Mouse (Mus musculus) hindbrain, embryonic 16.5 days (tissue): ENCODE data around the gene Ttyh3. TPM values are rescaled to one million over a fixed set of nuclear protein-coding genes. Genes with fewer than 3 reads are reported as not detected.

ENCODE experiments used
- ATAC-seq: fragments of 200-750 bp; cut with Nextera tagmentation; 2 replicates; pipeline ENCODE4 v1.8.0; 2017; ENCODE audit warnings: moderate TSS enrichment, moderate library complexity
- H3K27ac ChIP-seq: fragments of 300-500 bp; sonication (generic); 2 replicates; pipeline ENCODE4 v1.5.1; 2014; ENCODE audit warnings: low read depth, mild to moderate bottlenecking, control low read depth, low read length, moderate library complexity
- H3K27me3 ChIP-seq: fragments of 300-500 bp; sonication (generic); replicated peaks from 2 replicates; pipeline ENCODE4 v1.6.1; 2014; ENCODE audit warnings: low read length; ENCODE audit not compliant: control insufficient read depth, insufficient read depth
- H3K36me3 ChIP-seq: fragments of 300-500 bp; sonication (generic); 2 replicates; pipeline ENCODE4 v1.6.1; 2014; ENCODE audit warnings: mild to moderate bottlenecking, low read length, moderate library complexity, mixed read lengths; ENCODE audit not compliant: control insufficient read depth, insufficient read depth
- H3K4me1 ChIP-seq: fragments of 300-500 bp; sonication (generic); 2 replicates; pipeline ENCODE4 v1.6.1; 2014; ENCODE audit warnings: low read depth, low read length; ENCODE audit not compliant: control insufficient read depth, insufficient read depth
- H3K4me2 ChIP-seq: fragments of 300-500 bp; sonication (generic); 2 replicates; pipeline ENCODE4 v1.6.1; 2014; ENCODE audit warnings: mild to moderate bottlenecking, low read length, control low read depth, moderate library complexity
- H3K4me3 ChIP-seq: fragments of 300-500 bp; sonication (generic); 2 replicates; pipeline ENCODE4 v1.5.1; 2014; ENCODE audit warnings: mild to moderate bottlenecking, low read length, control low read depth, moderate library complexity
- H3K9ac ChIP-seq: fragments of 300-500 bp; sonication (generic); 2 replicates; pipeline ENCODE4 v1.6.1; 2014; ENCODE audit warnings: low read depth, mild to moderate bottlenecking, control low read depth, low read length, moderate library complexity
- H3K9me3 ChIP-seq: fragments of 300-500 bp; sonication (generic); 2 replicates; pipeline ENCODE4 v1.6.1; 2014; ENCODE audit warnings: mild to moderate bottlenecking, low read length, moderate library complexity; ENCODE audit not compliant: control insufficient read depth
- WGBS: fragments of 180-500 bp; shearing (Covaris S2); extraction: QIAGEN DNeasy Blood & Tissue Kit; methylation state at CpG from one replicate; pipeline ENCODE4 v1.1.7; 2014; 5-methylcytosine and 5-hydroxymethylcytosine counted together
- polyA plus RNA-seq: library from polyadenylated mRNA; unstranded; fragments of >200 nt; fragmentation: Nextera tagmentation; extraction: Ambion mirVana; gene quantifications from 2 replicates; pipeline ENCODE4 v1.2.1, GENCODE M21; 2015

The Ttyh3 gene
- polyA plus RNA-seq, 1 experiment from 2014 or later: 56.0 TPM

GRCm38 (mm10) chr5:140646171-140646570 lies 2.7 kb downstream of the Ttyh3 start:
- H3K4me3 ChIP-seq: peak overlapping the region; percentile 93
- H3K4me2 ChIP-seq: peak overlapping the region; percentile 79
- 70% methylated on average over 6 of the region's 6 CpGs for WGBS
- peaks cover 58% of the 10 kb centered on the region for H3K4me1 ChIP-seq
- H3K36me3 ChIP-seq: no peaks in the 10 kb centered on the region
- peak overlapping the region; percentile 34; the same call in 1 of the 2 replicates for H3K27ac ChIP-seq
- H3K27me3 ChIP-seq: no peaks in the 10 kb centered on the region
- H3K9me3 ChIP-seq: no peaks in the 10 kb centered on the region
- H3K9ac ChIP-seq: peak overlapping the region; percentile 99
- ATAC-seq: no peak

- Histone ChIP-seq H3K27ac (no peak overlapping the region; the same call in 1 of the 2 replicates), H3K4me2 (peak overlapping the region; percentile 79), H3K27me3 (no peaks in the 10 kb centered on the region), H3K4me1 (peaks cover 62% of the 10 kb centered on the region), H3K4me3 (peak overlapping the region; percentile 4; the same call in 1 of the 2 replicates), H3K36me3 (no peaks in the 10 kb centered on the region), H3K9ac (peak overlapping the region; percentile 18; the same call in 1 of the 2 replicates), H3K9me3 (no peaks in the 10 kb centered on the region)
- WGBS: 73% methylated on average over 4 of the region's 4 CpGs
- ATAC-seq: no peak
These were observed 3.4 kb downstream of the Ttyh3 start for GRCm38 (mm10) chr5:140645454-140645853.

GRCm38 (mm10) chr5:140644702-140645201 lies 4.1 kb downstream of the Ttyh3 start:
- Histone ChIP-seq H3K27ac (peak overlapping the region; percentile 42; the same call in 1 of the 2 replicates), H3K9me3 (no peaks in the 10 kb centered on the region), H3K4me2 (peak overlapping the region; percentile 79), H3K27me3 (no peaks in the 10 kb centered on the region), H3K9ac (peak overlapping the region; percentile 28), H3K4me1 (peaks cover 63% of the 10 kb centered on the region), H3K4me3 (peak overlapping the region; percentile 4; the same call in 1 of the 2 replicates), H3K36me3 (no peaks in the 10 kb centered on the region; the same call in 1 of the 2 replicates)
- 58% methylated on average over 15 of the region's 15 CpGs for WGBS
- no peak for ATAC-seq

- Histone ChIP-seq H3K9ac (no peak overlapping the region), H3K36me3 (no peaks in the 10 kb centered on the region; the same call in 1 of the 2 replicates), H3K27ac (no peak overlapping the region), H3K9me3 (no peaks in the 10 kb centered on the region), H3K27me3 (no peaks in the 10 kb centered on the region), H3K4me2 (peak overlapping the region; percentile 79; the same call in 1 of the 2 replicates), H3K4me1 (peaks cover 62% of the 10 kb centered on the region), H3K4me3 (no peak overlapping the region; the same call in 1 of the 2 replicates)
- 86% methylated on average over 6 of the region's 6 CpGs for WGBS
- ATAC-seq: no peak
These were observed 4.6 kb downstream of the Ttyh3 start for GRCm38 (mm10) chr5:140644263-140644662.

- Histone ChIP-seq H3K9me3 (no peaks in the 10 kb centered on the region), H3K9ac (no peak overlapping the region), H3K4me3 (no peak overlapping the region), H3K36me3 (peaks cover 6% of the 10 kb centered on the region), H3K4me1 (peaks cover 67% of the 10 kb centered on the region), H3K27ac (no peak overlapping the region; the same call in 1 of the 2 replicates), H3K27me3 (no peaks in the 10 kb centered on the region), H3K4me2 (no peak overlapping the region)
- 71% methylated on average over 3 of the region's 3 CpGs for WGBS
- ATAC-seq: no peak
These were observed 6.8 kb downstream of the Ttyh3 start for GRCm38 (mm10) chr5:140642076-140642475.

GRCm38 (mm10) chr5:140641254-140641928 lies 7.4 kb downstream of the Ttyh3 start:
- no peaks in the 10 kb centered on the region for H3K9me3 ChIP-seq
- H3K27ac ChIP-seq: no peak overlapping the region; the same call in 1 of the 2 replicates
- H3K9ac ChIP-seq: no peak overlapping the region
- peaks cover 6% of the 10 kb centered on the region for H3K36me3 ChIP-seq
- H3K4me2 ChIP-seq: no peak overlapping the region
- H3K4me1 ChIP-seq: peaks cover 63% of the 10 kb centered on the region
- H3K27me3 ChIP-seq: no peaks in the 10 kb centered on the region
- no peak for ATAC-seq
- no peak overlapping the region for H3K4me3 ChIP-seq
- 51% methylated on average over 10 of the region's 10 CpGs for WGBS

GRCm38 (mm10) chr5:140640812-140641211 lies 8.0 kb downstream of the Ttyh3 start:
- H3K9ac ChIP-seq: no peak overlapping the region
- no peak overlapping the region for H3K4me3 ChIP-seq
- no peak overlapping the region for H3K4me2 ChIP-seq
- no peak overlapping the region for H3K27ac ChIP-seq
- H3K27me3 ChIP-seq: no peaks in the 10 kb centered on the region
- no peaks in the 10 kb centered on the region for H3K9me3 ChIP-seq
- 73% methylated on average over 2 of the region's 2 CpGs for WGBS
- ATAC-seq: no peak
- peaks cover 58% of the 10 kb centered on the region for H3K4me1 ChIP-seq
- peaks cover 6% of the 10 kb centered on the region for H3K36me3 ChIP-seq

- 74% methylated on average over 14 of the region's 14 CpGs for WGBS
- Histone ChIP-seq H3K4me3 (no peak overlapping the region), H3K36me3 (peaks cover 9% of the 10 kb centered on the region), H3K9me3 (no peaks in the 10 kb centered on the region), H3K9ac (no peak overlapping the region; the same call in 1 of the 2 replicates), H3K27me3 (no peaks in the 10 kb centered on the region), H3K27ac (no peak overlapping the region), H3K4me2 (no peak overlapping the region), H3K4me1 (peaks cover 50% of the 10 kb centered on the region)
- no peak for ATAC-seq
These were observed 9.0 kb downstream of the Ttyh3 start for GRCm38 (mm10) chr5:140639871-140640270.

GRCm38 (mm10) chr5:140639312-140639711 lies 9.5 kb downstream of the Ttyh3 start:
- H3K4me1 ChIP-seq: peaks cover 46% of the 10 kb centered on the region

More at GRCm38 (mm10) chr5:140639312-140639711, 9.5 kb downstream of the Ttyh3 start:
- Histone ChIP-seq H3K4me3 (no peak overlapping the region), H3K9ac (no peak overlapping the region; the same call in 1 of the 2 replicates), H3K4me2 (no peak overlapping the region), H3K36me3 (peaks cover 15% of the 10 kb centered on the region), H3K27me3 (no peaks in the 10 kb centered on the region), H3K27ac (no peak overlapping the region), H3K9me3 (no peaks in the 10 kb centered on the region)
- WGBS: 86% methylated on average over 4 of the region's 4 CpGs
- ATAC-seq: no peak
